Mouse (Mus musculus): ENCODE data around the gene Ube2e1.
"Not testable (repeated sequence)": the region's sequence is repeated elsewhere in the genome, so short reads cannot be mapped to it uniquely, and the experiment has no call there.

The Ube2e1 gene

DNA sequence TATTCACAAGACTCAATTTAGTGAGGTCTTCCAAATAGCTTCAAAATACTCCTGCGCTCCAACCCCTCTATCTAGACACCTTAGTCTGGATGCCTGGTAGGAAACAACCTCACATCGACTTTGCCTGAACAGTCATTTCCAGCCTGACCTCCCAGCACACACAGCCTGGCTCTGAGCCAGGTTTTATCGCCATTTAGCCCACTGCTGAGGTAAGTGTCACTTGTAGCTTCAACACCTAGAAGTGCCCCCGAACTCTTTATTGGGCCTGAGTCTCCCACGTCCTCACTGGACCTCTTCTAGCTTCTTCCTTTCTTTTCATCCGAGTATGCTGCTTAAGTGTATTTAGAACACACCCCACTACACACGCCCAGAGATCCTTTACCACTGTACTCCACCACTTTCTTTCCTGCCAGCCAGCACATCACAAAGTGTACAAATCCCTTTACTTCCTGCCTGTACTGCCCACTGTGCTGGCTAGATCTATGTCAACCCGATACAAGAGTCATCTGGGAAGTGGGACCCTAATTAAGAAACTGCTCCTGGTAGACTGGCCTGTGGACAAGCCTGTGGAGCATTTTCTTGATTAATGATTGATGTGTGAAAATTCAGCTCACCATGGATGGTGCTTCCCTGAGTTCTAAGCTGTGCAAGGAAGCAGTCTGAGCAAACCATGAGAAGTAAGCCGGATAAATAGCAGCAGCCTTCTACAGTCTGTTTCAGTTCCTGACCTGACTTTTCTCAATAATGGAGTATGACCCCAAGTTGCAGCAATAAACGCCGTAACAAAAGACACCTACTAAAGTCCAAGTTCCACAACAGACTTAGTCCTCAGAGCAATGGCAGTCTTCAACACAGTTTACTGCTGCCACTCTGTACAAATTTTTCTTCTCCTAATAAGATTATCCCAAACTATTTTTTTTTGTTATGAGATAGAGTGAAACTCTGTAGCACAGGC, 13.9 kb downstream of the Ube2e1 start:
- DNase-seq: no peak

DNA sequence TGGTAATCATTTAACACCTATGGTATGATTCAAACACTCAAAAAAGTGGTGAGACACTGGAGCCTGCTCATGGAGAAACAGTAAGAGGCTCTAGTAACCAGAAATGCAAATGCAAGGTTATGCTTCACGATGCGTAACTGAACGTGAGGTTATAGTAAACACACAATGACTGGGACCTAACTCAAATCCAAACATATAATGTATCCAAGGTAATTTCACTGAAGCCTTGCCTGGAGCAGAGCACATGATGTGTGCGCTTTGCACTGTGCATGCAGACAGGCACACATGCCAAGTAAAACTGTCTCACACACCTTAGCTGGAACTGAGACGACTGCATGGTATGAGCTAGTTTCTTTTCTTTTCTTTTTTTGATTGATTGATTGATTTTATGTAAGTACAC, 27.5 kb downstream of the Ube2e1 start:
- no peak for DNase-seq

DNA sequence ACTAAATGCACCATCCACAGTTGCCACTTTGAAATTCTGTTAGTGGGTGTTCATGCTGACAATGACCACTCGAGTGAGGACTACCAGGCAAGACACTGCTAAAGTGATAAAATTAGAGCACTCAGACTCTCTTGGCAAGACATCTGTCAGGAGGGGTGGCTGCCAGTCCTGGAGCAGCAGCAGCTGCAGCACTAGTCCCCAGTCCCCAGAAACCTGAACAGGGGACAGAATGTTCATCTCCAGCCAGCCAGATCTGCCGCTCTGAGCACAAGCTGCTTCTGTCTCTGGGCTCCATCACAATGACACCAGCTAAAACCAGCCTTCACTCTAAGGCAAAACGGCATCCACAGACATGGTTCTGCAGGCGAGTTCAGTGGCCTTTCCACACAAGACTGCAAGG, 28.4 kb downstream of the Ube2e1 start:
- DNase-seq: no peak

DNA sequence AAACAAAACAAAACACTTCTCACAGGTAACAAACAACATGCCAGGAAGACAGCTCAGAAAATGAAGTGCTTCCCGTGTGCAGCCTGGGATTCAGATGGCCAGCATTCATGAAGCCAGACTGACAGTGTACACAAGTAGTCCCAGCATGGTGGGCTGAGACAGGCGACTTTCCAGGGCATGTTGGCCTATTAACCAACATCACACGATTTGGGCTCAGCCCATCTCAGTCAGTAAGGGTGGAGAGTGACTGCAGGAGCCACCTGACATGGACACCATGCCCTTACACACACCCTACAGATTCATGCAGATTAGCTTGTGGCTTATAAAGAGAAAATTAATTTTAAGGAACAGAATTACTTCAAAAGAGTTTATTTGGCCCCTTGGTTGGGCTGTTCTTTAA, 28.9 kb downstream of the Ube2e1 start:
- no peak for DNase-seq

DNA sequence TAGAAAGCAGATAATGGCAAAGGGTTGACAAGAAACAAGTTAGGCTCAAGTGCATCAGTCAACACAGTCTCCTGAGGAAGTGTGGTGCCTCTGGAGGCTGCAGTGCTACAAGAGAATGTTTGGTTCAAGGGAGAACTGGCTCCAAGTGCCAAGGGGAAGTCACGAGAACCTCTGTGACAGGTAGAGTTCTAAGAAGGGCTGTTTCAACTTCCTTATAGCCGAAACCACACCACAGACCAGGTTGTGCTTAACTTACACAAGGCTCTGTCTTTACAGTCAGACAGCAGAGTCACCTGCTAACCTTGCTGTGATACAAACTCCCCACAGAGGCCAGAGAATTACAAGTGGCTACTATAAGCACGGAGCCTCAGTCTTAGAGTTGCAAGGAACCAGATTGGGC, 30.1 kb downstream of the Ube2e1 start:
- DNase-seq: no peak

DNA sequence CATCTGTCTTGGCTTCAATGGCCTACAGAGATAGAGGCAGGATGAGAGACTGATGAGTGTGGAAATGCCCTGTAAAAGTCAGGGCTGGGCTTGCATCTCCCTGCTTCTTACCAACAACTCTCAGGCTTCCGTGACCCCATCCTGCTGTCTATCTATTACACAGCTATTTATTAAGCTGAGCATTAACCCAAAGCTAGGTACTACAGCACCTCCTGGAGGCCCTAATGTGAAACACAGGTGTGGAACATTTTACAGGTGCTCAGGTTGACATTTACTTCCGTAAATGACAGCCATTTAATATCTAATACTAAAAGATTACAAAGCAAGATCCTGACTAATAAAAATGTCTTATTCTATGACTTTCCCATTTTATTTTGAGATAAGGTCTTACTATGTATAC, 31.0 kb downstream of the Ube2e1 start:
- no peak for DNase-seq

DNA sequence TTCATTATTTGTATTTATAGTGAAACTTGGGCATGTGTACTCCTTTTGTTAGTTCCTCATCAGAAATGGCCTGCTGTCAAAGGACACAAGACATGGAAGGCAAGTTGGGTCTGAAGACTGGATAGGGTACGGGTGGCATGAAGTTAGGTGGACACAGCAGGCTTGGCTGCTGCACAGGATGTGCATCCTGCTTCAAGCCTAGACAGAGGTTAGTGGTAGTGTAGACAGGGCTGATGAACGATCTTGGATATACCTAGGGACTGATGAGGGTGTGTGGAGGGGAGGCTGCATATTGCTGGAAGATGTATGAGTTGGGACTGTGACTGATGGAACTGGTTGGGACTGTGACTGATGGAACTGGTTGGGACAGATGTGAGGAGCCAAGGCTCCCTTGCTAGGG, 32.8 kb downstream of the Ube2e1 start:
- no peak for DNase-seq

DNA sequence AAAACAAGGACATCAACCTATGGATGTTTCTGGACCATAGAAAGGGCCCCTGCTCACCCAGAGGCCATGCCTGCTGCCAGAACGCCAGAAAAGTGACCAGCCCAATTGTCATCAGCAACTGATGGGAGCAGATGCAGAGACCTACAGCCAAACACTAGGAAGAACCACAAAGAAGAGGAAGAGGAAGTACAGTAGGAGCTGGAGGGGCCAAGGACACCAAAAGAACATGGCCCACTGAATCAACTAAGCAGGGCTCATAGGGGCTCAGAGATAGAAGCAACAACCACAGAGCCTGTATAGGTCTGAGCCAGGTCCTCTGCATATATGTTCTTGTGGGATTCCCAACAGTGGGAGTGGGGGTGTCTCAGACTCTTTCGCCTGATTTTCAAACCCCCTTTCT, 34.2 kb downstream of the Ube2e1 start:
- DNase-seq: no peak

DNA sequence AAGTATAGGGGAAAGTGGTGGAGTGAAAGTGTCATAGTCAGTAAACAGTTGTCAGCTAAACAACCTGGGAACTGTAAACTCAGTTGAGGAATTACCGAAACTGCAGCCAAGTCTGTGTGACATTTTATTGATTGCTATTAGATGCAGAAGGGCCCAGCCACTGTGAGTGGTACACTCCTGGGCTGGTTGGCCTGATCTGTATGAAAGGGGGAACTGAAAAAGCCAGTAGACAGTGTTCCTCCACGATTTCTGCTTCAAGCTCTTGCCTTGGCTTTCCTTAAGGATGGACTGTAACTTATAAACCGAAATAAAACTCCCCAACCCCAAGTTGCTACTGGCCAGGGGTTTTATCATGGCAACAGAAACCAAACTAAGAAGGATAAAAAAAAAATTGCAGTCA, 39.1 kb downstream of the Ube2e1 start:
- no peak for DNase-seq

DNA sequence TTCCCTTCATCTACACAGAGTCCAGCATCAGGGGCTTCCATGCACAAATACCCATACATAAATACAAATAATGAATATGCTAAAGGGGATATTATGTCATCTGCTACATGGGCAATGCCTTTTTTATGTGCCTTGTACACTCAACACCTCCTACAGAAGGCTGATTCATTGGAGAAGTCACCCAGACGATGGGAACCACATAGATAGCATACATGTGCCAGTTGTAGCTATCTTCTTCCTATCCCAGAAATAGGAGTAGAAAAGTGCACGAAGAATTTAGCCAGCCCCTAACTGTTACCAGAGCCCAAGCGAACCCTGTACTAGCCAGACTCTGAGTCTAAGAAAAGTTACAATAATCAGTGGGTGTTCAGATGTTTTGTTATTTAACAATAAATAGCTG, 39.5 kb downstream of the Ube2e1 start:
- no peak for DNase-seq

DNA sequence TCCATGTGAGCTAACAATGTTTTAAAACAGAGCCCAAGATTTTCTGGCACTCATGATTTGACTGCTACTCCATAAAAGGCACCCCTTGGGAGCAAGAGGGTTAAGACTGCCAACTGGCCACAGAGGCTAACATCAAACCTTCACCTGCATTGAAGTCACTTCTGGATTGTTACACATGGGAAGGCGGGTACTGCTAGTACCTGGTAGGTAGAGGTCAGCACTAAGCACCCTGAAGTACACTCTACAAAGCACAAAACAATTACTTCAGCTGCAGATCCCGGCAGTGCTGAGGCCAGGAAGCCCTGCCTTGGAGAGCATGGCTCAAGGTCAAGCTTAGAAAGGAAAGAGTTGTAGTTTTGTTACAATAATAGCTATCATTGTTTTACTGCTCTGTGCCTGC, 44.3 kb downstream of the Ube2e1 start:
- no peak for DNase-seq

DNA sequence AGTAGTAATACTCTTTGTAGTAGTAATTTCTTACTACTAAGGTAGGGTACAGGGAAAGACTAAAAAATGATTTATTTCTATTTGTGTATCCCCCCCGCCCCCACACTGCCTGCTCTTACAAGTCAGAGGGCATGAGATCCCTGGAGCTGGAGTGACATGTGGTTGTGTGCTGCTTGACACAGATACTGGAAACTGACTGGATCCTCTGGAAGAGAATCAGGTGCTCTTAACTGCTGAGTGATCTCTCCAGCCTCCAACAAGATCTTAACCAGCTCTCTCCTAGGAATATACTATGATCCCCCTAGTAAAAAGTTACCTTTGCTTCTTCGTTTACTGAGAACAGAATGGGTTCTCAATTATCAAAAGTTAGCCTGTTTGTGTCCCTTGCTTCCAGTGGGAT, 45.2 kb downstream of the Ube2e1 start:
- DNase-seq: no peak

DNA sequence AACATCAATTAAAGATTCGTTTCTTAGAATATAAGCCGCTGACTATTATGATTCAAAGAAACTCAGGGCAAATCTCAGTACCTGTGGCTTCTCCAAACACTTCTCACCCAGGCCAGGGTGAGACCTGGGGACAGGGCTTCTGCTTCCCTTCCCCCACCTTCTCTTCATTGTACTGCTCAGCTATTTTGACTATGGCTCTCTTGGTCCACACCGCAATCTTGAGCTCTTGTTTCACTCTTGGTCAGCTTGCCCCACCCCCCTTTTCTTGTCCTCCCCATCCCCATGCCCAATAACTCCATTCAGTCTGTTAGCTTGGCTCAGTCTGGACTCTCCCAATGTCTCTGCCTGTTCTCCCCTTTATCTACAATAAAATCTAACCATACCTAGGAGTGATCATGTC, 46.2 kb downstream of the Ube2e1 start:
- no peak for DNase-seq

DNA sequence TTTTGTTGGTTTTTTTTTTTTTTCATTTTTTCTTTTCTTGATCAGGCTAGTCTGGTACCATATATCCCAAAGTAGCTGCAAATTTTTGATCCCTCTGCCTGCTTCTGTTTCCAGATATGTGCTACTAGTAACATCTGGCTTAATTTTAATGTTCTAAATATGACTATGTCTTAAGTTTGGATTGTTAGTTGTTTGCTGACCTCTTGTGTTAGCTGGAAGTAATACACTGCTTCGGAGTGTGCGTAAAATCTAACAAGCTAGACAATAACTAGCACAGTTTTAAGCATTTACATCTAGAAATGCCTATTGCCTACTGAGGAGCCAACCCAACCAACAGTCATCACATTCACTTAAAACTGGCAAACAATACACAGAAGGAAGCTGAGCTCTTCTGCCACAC, 47.1 kb downstream of the Ube2e1 start:
- DNase-seq: no peak

DNA sequence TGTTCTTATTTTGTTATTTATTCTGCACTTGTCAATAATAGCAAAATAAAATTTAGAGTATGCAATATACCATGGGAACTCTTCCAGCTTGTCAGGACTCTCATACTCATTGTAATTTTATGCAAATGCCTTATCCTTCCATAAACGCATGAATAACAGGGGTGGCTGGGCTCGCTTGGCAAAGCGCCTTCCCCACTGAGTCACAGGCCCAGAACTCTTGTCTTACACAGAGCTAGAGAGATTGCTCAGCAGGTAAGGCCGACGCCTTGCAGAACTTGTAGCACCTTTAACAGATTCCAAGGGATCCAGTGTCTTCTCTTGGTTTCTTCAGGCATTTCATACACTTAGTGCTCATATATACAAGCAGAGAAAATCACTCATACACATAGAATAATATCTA, 51.3 kb downstream of the Ube2e1 start:
- DNase-seq: no peak

DNA sequence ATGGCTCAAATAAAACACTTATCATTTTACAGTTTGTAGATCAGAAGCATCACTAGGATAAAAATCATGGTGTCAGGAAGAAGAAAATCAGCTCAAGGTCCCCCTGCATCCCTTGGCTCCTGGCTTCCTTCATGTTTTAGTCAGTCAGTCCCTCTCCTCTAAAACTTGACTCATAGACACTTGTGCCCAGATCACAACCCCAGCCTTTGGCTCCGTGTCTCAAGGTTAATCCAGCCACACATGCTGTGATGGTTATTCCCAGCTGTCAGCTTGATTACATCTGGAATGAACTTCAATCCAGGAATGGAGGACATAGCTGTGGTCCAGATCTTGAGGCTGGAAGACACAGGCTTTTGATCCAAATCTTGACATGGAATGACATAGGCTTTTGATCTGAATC, 57.1 kb downstream of the Ube2e1 start:
- DNase-seq: no peak

DNA sequence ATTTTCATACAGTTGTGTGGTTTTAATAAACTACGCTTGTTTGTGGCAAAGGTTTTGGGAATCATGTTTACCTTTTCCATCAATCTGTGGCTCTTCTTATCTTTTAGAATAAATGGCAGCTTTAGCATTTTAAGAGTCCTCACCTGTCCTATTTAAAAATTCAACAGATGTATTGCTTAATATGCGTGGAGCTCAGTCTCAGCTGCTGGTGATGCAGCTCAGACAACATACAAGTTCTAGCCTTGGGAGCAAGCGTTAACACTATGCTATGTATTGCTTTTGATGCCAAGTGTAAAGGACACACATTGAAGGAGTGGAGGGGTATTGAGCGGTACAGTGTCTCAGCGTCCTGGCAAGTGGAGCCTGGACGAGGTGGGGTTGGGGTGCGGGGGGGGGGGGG, 60.0 kb downstream of the Ube2e1 start:
- DNase-seq: no peak

DNA sequence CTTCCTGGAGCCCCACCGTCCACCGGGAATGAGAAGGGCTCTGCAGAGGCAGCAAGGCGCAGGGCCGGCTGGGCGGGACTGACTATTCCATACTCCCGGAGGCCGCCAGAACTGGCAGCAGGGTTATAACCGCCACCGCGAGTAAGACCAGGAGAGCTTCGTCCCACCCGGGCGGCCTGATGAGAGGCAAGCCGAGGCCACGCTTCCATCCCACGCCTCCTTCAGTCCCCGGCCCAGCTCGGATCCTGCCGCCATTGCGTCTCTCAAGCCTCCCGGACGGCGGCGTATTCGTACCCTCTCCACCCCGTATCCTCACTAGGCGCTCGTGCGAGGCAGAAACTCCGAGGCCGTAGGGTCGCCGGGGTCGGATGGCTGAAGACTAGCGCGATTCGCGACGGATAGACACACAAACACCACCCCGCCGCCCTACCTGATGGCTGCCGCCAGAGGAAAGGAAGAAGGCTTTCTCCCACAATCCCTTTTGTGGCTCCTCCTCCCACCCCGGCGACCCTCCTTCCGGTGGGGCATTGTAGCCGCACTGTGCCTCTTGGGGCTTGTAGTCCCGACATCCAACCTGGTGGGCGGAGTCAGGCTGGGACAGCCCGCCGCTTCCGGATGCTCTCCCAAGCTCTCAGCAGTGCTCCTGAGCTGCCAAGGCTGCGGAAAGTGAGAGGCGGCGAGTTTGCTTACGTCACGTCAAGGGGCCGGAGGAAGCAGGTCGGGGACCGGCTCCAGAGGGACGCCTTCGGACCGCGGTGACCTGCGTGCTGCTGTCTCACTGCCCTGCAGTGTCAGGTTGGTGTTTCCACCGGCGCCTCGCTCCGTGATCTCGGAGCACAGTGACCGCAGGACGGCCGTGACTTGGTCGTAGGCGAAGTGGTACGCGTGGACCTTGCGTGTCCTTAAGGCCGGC, 60.9 kb downstream of the Ube2e1 start, which contains the start of the genes Nkiras1 and Rpl15:
Gene Nkiras1 (plus strand): TSS at position 608 of the 913 bp plus-strand sequence.
Gene Rpl15 (minus strand): TSS at position 863 of the 913 bp plus-strand sequence.
- DNase-seq: peak; percentile 100

DNA sequence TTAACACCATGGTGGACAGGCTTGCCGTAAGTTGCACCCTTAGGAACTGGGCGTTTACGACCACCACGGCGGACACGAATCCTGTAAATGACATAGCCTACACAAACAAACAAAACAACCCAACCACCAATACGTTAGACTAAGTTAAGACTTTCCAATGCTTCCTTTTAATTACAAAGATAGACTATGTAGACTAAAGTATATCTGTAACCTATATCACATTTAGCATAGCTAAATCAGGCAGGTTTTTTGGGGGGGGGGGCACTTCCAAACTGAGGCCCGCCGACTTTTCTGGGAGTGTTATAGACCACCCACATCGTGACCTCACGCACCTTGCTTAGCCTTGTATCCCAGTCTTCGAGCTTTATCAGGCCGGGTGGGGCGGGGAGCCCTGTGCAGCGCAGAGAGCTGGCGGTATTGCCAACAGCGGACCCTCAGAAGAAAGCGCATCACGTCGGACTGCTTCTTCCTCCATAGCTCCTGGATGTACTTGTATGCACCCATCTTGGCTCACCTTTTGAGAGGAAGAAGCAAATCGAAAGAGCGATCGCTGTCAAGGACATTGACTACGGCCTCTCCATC, 61.6 kb downstream of the Ube2e1 start:
- not testable (repeated sequence) for DNase-seq

DNA sequence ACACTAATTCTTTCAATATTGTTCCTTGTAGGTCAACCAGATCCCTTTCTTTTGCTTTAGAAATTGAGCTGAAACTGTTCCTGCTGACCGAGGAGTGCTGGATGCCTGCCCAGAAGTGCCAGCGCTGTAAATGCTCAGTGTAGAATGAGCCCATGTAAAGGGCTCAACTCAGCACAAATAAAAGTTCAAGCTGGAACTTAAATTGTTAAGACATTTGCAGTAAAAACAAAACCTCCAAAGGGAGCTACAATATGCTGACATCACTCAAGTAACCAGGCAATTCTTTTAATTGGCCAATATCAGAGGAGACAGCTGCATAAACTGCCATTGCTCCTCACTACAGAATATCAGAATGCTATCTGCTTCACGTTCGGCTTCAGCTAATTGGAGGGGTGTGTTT, 68.2 kb downstream of the Ube2e1 start:
- DNase-seq: no peak

DNA sequence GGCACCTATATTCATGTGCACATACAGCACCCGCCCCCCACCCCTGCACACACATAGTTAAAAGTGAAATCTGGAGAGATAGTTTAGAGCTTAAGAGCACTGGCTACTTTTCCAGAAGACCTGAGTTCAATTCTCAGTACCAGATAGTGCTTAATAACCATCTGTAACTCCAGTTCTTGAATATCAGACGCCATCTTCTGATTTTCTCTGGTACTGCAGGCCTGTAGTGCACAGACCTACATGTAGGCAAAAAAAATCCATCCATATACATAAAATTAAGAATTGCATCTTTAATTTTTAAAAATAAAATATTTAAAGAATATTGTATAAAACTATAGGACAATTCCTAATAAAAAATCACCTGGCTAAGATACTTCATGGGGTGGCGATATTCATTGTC, 70.5 kb downstream of the Ube2e1 start:
- no peak for DNase-seq

DNA sequence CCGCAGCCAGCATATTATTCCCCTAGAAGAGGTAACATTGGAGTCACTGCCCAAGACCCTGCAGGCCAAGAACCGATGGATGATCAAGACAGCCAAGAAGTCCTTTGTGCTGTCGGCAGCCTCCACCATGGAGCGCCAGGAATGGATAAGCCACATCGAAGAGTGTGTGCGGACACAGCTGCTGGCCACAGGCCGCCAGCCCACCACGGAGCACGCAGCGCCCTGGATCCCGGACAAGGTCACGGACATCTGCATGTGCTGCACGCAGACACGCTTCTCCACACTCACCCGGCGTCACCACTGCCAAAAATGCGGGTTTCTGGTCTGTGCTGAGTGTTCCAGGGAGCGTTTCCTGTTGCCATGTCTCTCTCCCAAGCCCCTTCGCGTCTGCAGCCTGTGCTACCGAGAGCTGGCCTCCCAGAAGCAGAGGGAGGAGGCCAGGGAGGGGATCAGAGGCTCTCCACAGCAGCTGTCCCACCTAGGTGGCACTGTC, 89.0 kb downstream of the Ube2e1 start:
- no peak for DNase-seq

DNA sequence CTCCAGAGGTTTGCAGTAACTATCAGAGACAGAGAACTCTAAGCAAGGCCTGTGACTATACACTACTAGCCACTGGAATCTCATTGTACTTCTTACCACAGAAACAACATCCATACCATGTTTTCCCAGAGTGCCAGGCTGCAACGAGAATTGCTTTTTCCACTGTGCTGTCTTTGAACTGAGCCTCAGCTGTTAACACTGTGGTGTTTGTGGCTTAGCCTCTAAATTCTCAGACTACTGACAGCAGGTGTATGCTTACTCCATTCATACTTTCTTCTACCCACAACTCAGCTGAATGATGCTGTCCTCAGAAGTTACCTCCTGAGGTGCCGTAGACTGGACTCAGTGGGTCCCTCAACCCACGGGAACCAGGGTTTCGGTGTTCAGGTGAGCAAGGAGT, 89.9 kb downstream of the Ube2e1 start:
- DNase-seq: no peak

Measured in kidney, adult 11 months (tissue).